Mouse (Mus musculus) forebrain, embryonic 14.5 days (tissue): ENCODE measurements around the gene Upk1b. TPM values are rescaled to one million over a fixed set of nuclear protein-coding genes. Genes with fewer than 3 reads are reported as not detected.

Experiments
- ATAC-seq: fragments of 200-750 bp; cut with Nextera tagmentation; 2 replicates; pipeline ENCODE4 v1.8.0; 2017; ENCODE audit warnings: mild to moderate bottlenecking, moderate library complexity
- DNase-seq: peaks from one replicate; pipeline ENCODE4 v3.0.0-alpha.2; 2015; ENCODE audit warnings: low spot score
- H3K27ac ChIP-seq: fragments of 300-500 bp; sonication (generic); 2 replicates; pipeline ENCODE4 v1.5.1; 2014; ENCODE audit warnings: low read depth, mild to moderate bottlenecking, control low read depth, low read length, moderate library complexity
- H3K27me3 ChIP-seq: fragments of 300-500 bp; sonication (generic); replicated peaks from 2 replicates; pipeline ENCODE4 v1.6.1; 2014; ENCODE audit warnings: low read length, control low read depth, mixed read lengths; ENCODE audit not compliant: control insufficient read depth, insufficient read depth
- H3K36me3 ChIP-seq: fragments of 300-500 bp; sonication (generic); 2 replicates; pipeline ENCODE4 v1.6.1; 2014; ENCODE audit warnings: low read length, control low read depth; ENCODE audit not compliant: control insufficient read depth, insufficient read depth
- H3K4me1 ChIP-seq: fragments of 300-500 bp; sonication (generic); 2 replicates; pipeline ENCODE4 v1.6.1; 2014; ENCODE audit warnings: antibody characterized with exemption, low read length, control low read depth; ENCODE audit not compliant: control insufficient read depth, insufficient read depth
- H3K4me2 ChIP-seq: fragments of 300-500 bp; sonication (generic); 2 replicates; pipeline ENCODE4 v1.6.1; 2014; ENCODE audit warnings: mild to moderate bottlenecking, control low read depth, low read length
- H3K4me3 ChIP-seq: fragments of 300-500 bp; sonication (generic); 2 replicates; pipeline ENCODE4 v1.5.1; 2014; ENCODE audit warnings: low read depth, low read length, control low read depth
- H3K9ac ChIP-seq: fragments of 300-500 bp; sonication (generic); 2 replicates; pipeline ENCODE4 v1.6.1; 2014; ENCODE audit warnings: mild to moderate bottlenecking, low read length, control low read depth, moderate library complexity
- H3K9me3 ChIP-seq: fragments of 300-500 bp; sonication (generic); replicated peaks from 2 replicates; pipeline ENCODE4 v1.6.1; 2016; ENCODE audit warnings: low read length, control low read depth, mixed read lengths; ENCODE audit not compliant: control insufficient read depth
- WGBS: fragments of 180-500 bp; shearing (Covaris S2); extraction: QIAGEN DNeasy Blood & Tissue Kit; methylation state at CpG from one replicate; pipeline ENCODE4 v1.1.7; 2014; 5-methylcytosine and 5-hydroxymethylcytosine counted together
- polyA plus RNA-seq: library from polyadenylated mRNA; unstranded; fragments of >200 nt; fragmentation: Nextera tagmentation; extraction: Ambion mirVana; gene quantifications from 2 replicates; pipeline ENCODE4 v1.2.1, GENCODE M21; 2014

Upk1b gene
- polyA plus RNA-seq, 1 experiment from 2014 or later = not detected

DNA sequence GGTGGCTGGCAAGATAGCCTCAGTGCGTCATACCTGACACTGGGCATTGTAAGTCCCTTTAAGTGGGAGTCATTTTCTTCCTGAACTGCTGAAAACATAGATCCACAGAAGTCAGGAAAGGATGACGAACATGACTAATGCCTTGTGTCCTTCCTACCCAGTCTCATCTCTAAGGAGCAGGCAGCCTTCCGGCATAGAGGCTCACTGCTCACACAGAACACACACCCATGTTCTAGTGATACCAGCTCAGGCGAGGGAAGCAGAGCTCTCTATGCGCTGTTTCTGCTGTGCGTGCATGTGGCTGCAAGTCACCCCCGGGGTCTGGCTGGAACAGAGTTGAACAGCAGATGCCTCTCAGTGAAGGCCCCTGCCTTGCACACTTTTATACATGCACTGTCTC lies 14.8 kb downstream of the Upk1b start:
- ATAC-seq = no peak

GRCm38 (mm10) chr16:38782524-38783067 lies 17.5 kb downstream of the Upk1b start:
- Histone ChIP-seq H3K4me1 (no peaks in the 10 kb centered on the region), H3K27ac (no peak overlapping the region), H3K9me3 (no peaks in the 10 kb centered on the region), H3K27me3 (no peaks in the 10 kb centered on the region), H3K4me2 (no peak overlapping the region), H3K9ac (no peak overlapping the region), H3K4me3 (no peak overlapping the region), H3K36me3 (no peaks in the 10 kb centered on the region)
- ATAC-seq = no peak
- 70% methylated on average over 2 of the region's 2 CpGs for WGBS
- no peak for DNase-seq

More for the DNA sequence above, 14.8 kb downstream of the Upk1b start:
- no peak overlapping the region for H3K9ac ChIP-seq
- DNase-seq = no peak
- no peak overlapping the region for H3K27ac ChIP-seq
- no peaks in the 10 kb centered on the region for H3K36me3 ChIP-seq
- no peak overlapping the region for H3K4me3 ChIP-seq
- H3K27me3 ChIP-seq = no peaks in the 10 kb centered on the region
- H3K4me1 ChIP-seq = no peaks in the 10 kb centered on the region
- H3K4me2 ChIP-seq = no peak overlapping the region
- H3K9me3 ChIP-seq = no peaks in the 10 kb centered on the region
- 92% methylated on average over 7 of the region's 7 CpGs for WGBS

GRCm38 (mm10) chr16:38781946-38782345 lies 18.2 kb downstream of the Upk1b start:
- Histone ChIP-seq H3K27me3 (no peaks in the 10 kb centered on the region), H3K27ac (no peak overlapping the region), H3K4me2 (no peak overlapping the region), H3K4me1 (no peaks in the 10 kb centered on the region), H3K9me3 (no peaks in the 10 kb centered on the region), H3K4me3 (no peak overlapping the region), H3K36me3 (no peaks in the 10 kb centered on the region), H3K9ac (no peak overlapping the region)
- DNase-seq = no peak
- no peak for ATAC-seq
- WGBS = 75% methylated on average over 2 of the region's 2 CpGs

DNA sequence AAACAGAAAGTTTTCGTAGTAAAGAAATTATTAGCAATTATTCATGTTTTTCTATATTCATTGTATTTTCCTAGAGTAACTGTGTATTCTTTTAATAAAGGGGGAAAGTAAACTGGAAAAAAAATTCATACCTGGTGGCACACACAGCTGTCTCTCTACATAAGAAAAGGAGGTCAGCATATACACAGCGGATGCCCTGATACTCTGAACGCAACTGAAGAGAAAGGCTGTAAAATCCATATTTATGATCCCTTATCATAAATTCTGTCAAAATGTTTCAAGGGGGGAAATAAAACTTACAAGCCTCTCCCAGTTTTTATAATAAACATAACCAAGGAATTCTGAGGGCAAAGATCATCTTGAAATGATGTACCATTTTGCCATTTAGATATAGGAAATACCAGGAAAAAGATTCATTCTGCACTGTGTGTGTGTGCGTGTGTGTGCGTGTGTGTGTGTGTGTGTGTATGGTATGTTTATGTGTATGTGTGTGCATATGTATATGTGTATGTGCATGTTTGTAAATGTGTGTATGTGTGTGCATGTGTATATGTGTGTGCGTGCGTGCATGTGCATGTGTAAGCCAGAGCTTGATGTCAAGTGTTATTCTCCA lies 19.1 kb downstream of the Upk1b start:
- H3K4me3 ChIP-seq = no peak overlapping the region
- 96% methylated on average over 7 of the region's 7 CpGs for WGBS
- H3K9ac ChIP-seq = no peak overlapping the region
- ATAC-seq (no peak), DNase-seq (no peak)
- H3K4me2 ChIP-seq = no peak overlapping the region
- no peaks in the 10 kb centered on the region for H3K27me3 ChIP-seq
- H3K9me3 ChIP-seq = no peaks in the 10 kb centered on the region
- H3K36me3 ChIP-seq = no peaks in the 10 kb centered on the region
- H3K4me1 ChIP-seq = no peaks in the 10 kb centered on the region
- H3K27ac ChIP-seq = no peak overlapping the region

GRCm38 (mm10) chr16:38776342-38776741 lies 23.8 kb downstream of the Upk1b start:
- Histone ChIP-seq H3K36me3 (no peaks in the 10 kb centered on the region), H3K27me3 (no peaks in the 10 kb centered on the region), H3K9ac (no peak overlapping the region), H3K9me3 (no peaks in the 10 kb centered on the region), H3K27ac (no peak overlapping the region), H3K4me3 (no peak overlapping the region), H3K4me1 (no peaks in the 10 kb centered on the region), H3K4me2 (no peak overlapping the region)
- DNase-seq (no peak), ATAC-seq (no peak)
- 52% methylated on average over 6 of the region's 6 CpGs for WGBS

DNA sequence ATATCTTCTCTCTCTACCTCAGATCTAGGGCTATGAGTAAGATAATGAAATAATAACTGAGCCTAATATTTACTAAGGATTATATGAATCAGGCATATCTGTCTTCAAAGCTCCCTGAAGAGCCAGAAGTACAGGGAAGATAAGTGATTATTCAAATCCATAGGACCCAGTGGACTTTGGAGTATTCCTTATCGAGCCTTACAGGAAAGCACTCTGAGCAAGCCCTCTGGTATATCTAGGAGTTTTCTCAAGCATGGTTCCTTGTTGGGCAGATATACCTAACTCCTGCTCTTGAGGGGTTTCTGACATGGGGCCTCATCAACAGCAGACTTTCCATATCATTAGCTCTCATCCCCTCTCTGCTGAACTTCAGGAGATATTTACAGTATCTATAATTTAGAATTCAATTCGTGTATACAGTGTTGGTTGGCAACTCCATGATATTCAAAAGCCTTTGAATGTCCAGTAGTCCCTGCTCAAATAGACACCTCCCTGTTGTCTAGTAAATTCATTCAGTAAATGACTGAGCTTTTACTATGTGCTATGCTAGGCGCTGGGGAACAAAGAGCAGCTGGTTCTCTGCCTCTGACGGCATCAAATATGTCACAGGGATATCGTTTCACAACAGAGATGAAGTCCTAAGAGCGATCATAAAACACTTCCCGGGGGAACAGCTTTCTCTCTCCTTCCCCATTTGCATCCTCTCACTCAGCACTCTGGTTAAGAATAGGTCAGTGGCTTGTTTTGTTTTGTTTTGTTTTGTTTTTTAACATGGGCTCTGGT lies 25.0 kb downstream of the Upk1b start:
- no peak for DNase-seq
- Histone ChIP-seq H3K27ac (no peak overlapping the region), H3K36me3 (no peaks in the 10 kb centered on the region), H3K4me2 (no peak overlapping the region), H3K9me3 (no peaks in the 10 kb centered on the region), H3K9ac (no peak overlapping the region), H3K4me1 (no peaks in the 10 kb centered on the region), H3K4me3 (no peak overlapping the region), H3K27me3 (no peaks in the 10 kb centered on the region)
- WGBS = 70% methylated on average over 7 of the region's 7 CpGs
- no peak for ATAC-seq

- Histone ChIP-seq H3K27me3 (no peaks in the 10 kb centered on the region), H3K27ac (no peak overlapping the region), H3K4me2 (no peak overlapping the region), H3K36me3 (peaks cover 12% of the 10 kb centered on the region; the same call in 1 of the 2 replicates), H3K4me3 (no peak overlapping the region), H3K4me1 (no peaks in the 10 kb centered on the region), H3K9ac (no peak overlapping the region), H3K9me3 (no peaks in the 10 kb centered on the region)
- DNase-seq (no peak), ATAC-seq (no peak)
- WGBS = 49% methylated on average over 12 of the region's 12 CpGs
These were observed 27.1 kb downstream of the Upk1b start for GRCm38 (mm10) chr16:38772906-38773496.

GRCm38 (mm10) chr16:38771145-38771544 lies 29.0 kb downstream of the Upk1b start:
- H3K9ac ChIP-seq = no peak overlapping the region
- no peak for DNase-seq
- H3K4me2 ChIP-seq = no peak overlapping the region
- H3K9me3 ChIP-seq = no peaks in the 10 kb centered on the region
- H3K4me1 ChIP-seq = no peaks in the 10 kb centered on the region
- peaks cover 12% of the 10 kb centered on the region; the same call in 1 of the 2 replicates for H3K36me3 ChIP-seq
- 94% methylated on average over 6 of the region's 6 CpGs for WGBS
- H3K27ac ChIP-seq = no peak overlapping the region
- no peak for ATAC-seq
- H3K27me3 ChIP-seq = no peaks in the 10 kb centered on the region
- no peak overlapping the region for H3K4me3 ChIP-seq

GRCm38 (mm10) chr16:38769529-38769928 lies 30.6 kb downstream of the Upk1b start:
- Histone ChIP-seq H3K4me2 (no peak overlapping the region), H3K4me1 (no peaks in the 10 kb centered on the region), H3K4me3 (no peak overlapping the region), H3K27me3 (no peaks in the 10 kb centered on the region), H3K36me3 (peaks cover 12% of the 10 kb centered on the region; the same call in 1 of the 2 replicates), H3K27ac (no peak overlapping the region), H3K9me3 (no peaks in the 10 kb centered on the region), H3K9ac (no peak overlapping the region)
- 85% methylated on average over 9 of the region's 9 CpGs for WGBS
- ATAC-seq = no peak
- DNase-seq = no peak
